Mouse (Mus musculus) lung, postnatal 0 days (tissue): ENCODE data around the gene Trappc4. TPM values are rescaled to one million over a fixed set of nuclear protein-coding genes. Genes with fewer than 3 reads are reported as not detected.
"Not testable (repeated sequence)": the region's sequence is repeated elsewhere in the genome, so short reads cannot be mapped to it uniquely, and the experiment has no call there.

ENCODE experiments used
- ATAC-seq: fragments of 200-750 bp; cut with Nextera tagmentation; 2 replicates; pipeline ENCODE4 v1.8.0; 2017; ENCODE audit warnings: moderate library complexity
- DNase-seq: peaks from one replicate; pipeline ENCODE4 v3.0.0-alpha.2; 2016; ENCODE audit warnings: low spot score
- H3K27ac ChIP-seq: fragments of 300-500 bp; sonication (generic); 2 replicates; pipeline ENCODE4 v1.5.1; 2014; ENCODE audit warnings: antibody characterized with exemption, mild to moderate bottlenecking, low read length, mixed read lengths
- H3K27me3 ChIP-seq: fragments of 300-500 bp; sonication (generic); replicated peaks from 2 replicates; pipeline ENCODE4 v1.6.1; 2014; ENCODE audit warnings: low read length, mixed read lengths; ENCODE audit not compliant: insufficient read depth
- H3K36me3 ChIP-seq: fragments of 300-500 bp; sonication (generic); 2 replicates; pipeline ENCODE4 v1.6.1; 2014; ENCODE audit warnings: low read length, mixed read lengths; ENCODE audit not compliant: insufficient read depth
- H3K4me1 ChIP-seq: fragments of 300-500 bp; sonication (generic); 2 replicates; pipeline ENCODE4 v1.6.1; 2014; ENCODE audit warnings: antibody characterized with exemption, low read depth, low read length, mixed read lengths; ENCODE audit not compliant: insufficient read depth
- H3K4me2 ChIP-seq: fragments of 300-500 bp; sonication (generic); replicated peaks from 2 replicates; pipeline ENCODE4 v1.6.1; 2014; ENCODE audit warnings: low read depth, mild to moderate bottlenecking, low read length, moderate library complexity, mixed read lengths
- H3K4me3 ChIP-seq: fragments of 300-500 bp; sonication (generic); 2 replicates; pipeline ENCODE4 v1.5.1; 2014; ENCODE audit warnings: low read depth, low read length
- H3K9ac ChIP-seq: fragments of 300-500 bp; sonication (generic); replicated peaks from 2 replicates; pipeline ENCODE4 v1.6.1; 2014; ENCODE audit warnings: low read depth, mild to moderate bottlenecking
- H3K9me3 ChIP-seq: fragments of 300-500 bp; sonication (generic); 2 replicates; pipeline ENCODE4 v1.6.1; 2016; ENCODE audit warnings: low read length, mixed read lengths
- CTCF ChIP-seq: IDR thresholded peaks from 2 replicates; pipeline ENCODE4 v1.5.1; 2016; ENCODE audit warnings: antibody characterized with exemption, mild to moderate bottlenecking
- EP300 ChIP-seq: IDR thresholded peaks from 2 replicates; pipeline ENCODE4 v1.6.1; 2016; ENCODE audit warnings: antibody characterized with exemption, mild to moderate bottlenecking, control low read depth
- WGBS: fragments of 180-500 bp; shearing (Covaris S2); extraction: QIAGEN DNeasy Blood & Tissue Kit; methylation state at CpG from one replicate; pipeline ENCODE4 v1.1.7; 2014; 5-methylcytosine and 5-hydroxymethylcytosine counted together
- polyA plus RNA-seq: library from polyadenylated mRNA; unstranded; fragments of >200 nt; fragmentation: Nextera tagmentation; extraction: Ambion mirVana; gene quantifications from 2 replicates; pipeline ENCODE4 v1.2.1, GENCODE M21; 2015

The Trappc4 gene
- polyA plus RNA-seq, 1 experiment from 2014 or later, result 136 TPM

DNA sequence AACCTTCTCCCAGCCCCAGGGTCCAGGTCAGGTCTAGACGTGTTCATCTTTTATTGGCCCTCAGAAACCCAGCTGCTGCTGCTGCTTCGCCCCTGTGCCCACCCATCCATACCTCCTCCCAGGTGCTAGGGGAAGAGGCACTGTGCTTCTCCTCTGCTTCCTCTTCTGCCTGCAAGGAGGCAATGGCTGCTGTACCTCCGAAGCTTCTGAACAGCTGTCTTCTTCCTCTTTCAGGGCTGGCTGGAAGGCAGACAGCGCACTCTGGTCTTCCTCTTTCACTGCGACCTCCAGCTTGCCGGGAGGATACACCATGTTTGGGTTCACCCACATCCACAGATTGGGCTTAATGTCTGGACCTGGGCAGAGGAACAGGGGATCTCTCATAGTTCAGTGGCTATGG lies 28.3 kb upstream of the Trappc4 start:
- Histone ChIP-seq H3K27me3 (no peaks in the 10 kb centered on the region), H3K9me3 (no peaks in the 10 kb centered on the region), H3K36me3 (no peaks in the 10 kb centered on the region), H3K4me2 (no peak overlapping the region), H3K4me3 (no peak overlapping the region), H3K4me1 (no peaks in the 10 kb centered on the region), H3K27ac (no peak overlapping the region), H3K9ac (no peak overlapping the region)
- DNase-seq (peak; percentile 41), ATAC-seq (no peak)
- TF ChIP-seq EP300, result no peak
- TF ChIP-seq CTCF, result no peak
- WGBS, result 73% methylated on average over 5 of the region's 6 CpGs

DNA sequence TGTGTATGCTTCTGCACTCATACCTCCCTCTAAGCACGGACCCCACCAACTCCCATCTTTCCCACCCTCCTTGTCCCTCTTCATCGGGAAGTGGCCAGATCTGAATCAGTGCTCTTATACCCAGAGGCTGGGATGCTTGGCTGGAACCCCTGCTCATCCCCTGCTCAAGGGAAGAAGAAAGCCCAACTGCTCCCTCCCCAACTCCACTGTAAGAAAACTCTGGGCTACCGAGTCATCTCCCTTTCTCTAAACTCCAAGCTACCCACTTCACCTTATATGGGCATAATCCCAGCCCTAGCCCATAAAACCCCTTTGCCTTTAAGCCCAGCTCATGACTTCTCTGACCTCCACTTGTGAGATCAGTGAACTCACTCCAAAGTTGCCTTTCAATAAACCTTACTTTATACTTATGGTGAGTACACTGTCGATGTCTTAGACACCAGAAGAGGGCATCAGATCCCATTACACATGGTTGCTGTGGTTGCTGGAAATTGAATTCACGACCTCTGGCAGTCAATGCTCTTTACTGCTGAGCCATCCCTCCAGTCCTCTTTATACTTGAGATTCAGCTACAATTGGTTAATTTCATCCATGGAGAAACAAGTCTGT lies 25.3 kb upstream of the Trappc4 start:
- Histone ChIP-seq H3K36me3 (no peaks in the 10 kb centered on the region), H3K9me3 (no peaks in the 10 kb centered on the region), H3K27ac (no peak overlapping the region), H3K4me2 (no peak overlapping the region), H3K4me1 (no peaks in the 10 kb centered on the region), H3K9ac (no peak overlapping the region), H3K4me3 (no peak overlapping the region), H3K27me3 (no peaks in the 10 kb centered on the region)
- 37% methylated on average over 5 of the region's 5 CpGs for WGBS
- no peak for ATAC-seq
- TF ChIP-seq CTCF (peak; percentile 10; the same call in 1 of the 2 replicates), EP300 (no peak)
- DNase-seq, result no peak

DNA sequence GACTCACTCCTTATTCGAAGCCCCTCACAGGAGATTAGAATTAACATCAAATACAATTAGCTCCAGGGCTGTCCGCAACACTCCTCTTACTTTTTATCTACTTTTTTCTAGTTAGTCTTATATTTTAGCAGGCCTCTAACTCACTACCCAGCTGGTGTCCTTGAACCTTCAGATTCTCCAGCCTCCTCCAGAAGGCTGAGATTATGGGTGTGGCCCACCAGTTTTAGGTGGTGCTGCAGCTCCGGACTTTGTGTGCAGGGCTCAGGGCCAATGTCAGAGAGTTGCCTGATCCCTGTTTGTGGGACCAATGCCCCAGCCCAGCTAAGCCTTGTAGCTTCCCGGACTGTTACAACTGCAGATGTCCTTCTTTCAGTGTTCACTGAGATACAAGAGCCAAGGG lies 16.2 kb upstream of the Trappc4 start:
- 71% methylated on average over 4 of the region's 4 CpGs for WGBS
- H3K4me2 ChIP-seq, result no peak overlapping the region
- H3K4me3 ChIP-seq, result no peak overlapping the region
- no peak overlapping the region for H3K27ac ChIP-seq
- H3K9ac ChIP-seq, result no peak overlapping the region
- no peaks in the 10 kb centered on the region for H3K9me3 ChIP-seq
- no peaks in the 10 kb centered on the region for H3K36me3 ChIP-seq
- no peak for TF ChIP-seq CTCF
- no peak for TF ChIP-seq EP300
- no peak for ATAC-seq
- no peaks in the 10 kb centered on the region for H3K27me3 ChIP-seq
- DNase-seq, result no peak
- no peaks in the 10 kb centered on the region for H3K4me1 ChIP-seq

DNA sequence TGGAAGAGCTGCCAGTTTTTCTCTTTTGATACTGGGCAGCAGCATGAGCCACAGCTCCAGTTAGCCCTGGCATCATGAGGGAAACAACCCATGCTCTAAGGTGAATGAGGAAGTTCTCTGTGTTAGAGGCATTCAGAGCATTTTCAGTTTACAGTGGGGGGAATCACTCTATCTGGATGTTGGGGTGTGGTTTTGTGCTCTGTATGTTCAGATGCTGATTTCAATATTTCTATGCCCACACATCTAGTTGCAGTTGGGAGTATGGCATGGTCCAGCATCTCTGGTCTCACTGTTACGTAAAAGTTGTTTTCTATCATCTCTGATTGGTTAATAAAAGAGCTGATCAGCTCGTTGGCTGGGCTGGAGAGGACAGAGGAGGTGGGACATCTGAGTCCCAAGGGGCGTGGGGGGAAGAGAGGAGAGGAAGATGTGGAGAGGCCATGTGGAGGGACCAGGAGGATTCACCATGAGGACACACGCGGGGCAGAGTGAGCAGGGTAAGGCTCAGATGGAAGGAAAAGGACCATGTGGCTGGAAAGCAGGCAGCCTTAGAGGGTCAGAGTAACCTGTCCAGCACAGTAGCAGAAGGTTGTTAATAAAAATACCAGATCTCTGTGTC lies 13.0 kb upstream of the Trappc4 start:
- Histone ChIP-seq H3K27ac (no peak overlapping the region), H3K9ac (no peak overlapping the region), H3K4me1 (peaks cover 8% of the 10 kb centered on the region; the same call in 1 of the 2 replicates), H3K36me3 (no peaks in the 10 kb centered on the region), H3K27me3 (no peaks in the 10 kb centered on the region), H3K4me2 (no peak overlapping the region), H3K4me3 (no peak overlapping the region), H3K9me3 (no peaks in the 10 kb centered on the region)
- 61% methylated on average over 5 of the region's 5 CpGs for WGBS
- no peak for TF ChIP-seq CTCF
- no peak for TF ChIP-seq EP300
- DNase-seq (no peak), ATAC-seq (no peak)

DNA sequence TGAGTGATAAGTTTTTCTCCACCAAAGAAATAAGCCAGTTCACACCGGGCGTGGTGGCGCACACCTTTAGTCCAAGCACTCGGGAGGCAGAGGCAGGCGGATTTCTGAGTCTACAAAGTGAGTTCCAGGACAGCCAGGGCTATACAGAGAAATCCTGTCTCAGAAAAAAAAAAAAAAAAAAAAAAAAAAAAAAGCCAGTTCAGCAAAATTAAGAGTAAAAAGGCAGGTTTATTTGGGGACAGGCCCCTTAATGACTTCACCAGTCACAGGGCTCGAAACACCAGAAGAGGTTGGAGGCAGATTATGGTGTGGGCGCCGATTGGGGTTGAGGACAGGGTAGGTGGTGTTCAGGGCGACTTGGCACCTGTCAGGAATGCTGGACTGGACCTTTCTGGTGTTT lies 12.3 kb upstream of the Trappc4 start:
- not testable (repeated sequence) for DNase-seq, H3K27me3 ChIP-seq
- 91% methylated on average over 9 of the region's 9 CpGs for WGBS

DNA sequence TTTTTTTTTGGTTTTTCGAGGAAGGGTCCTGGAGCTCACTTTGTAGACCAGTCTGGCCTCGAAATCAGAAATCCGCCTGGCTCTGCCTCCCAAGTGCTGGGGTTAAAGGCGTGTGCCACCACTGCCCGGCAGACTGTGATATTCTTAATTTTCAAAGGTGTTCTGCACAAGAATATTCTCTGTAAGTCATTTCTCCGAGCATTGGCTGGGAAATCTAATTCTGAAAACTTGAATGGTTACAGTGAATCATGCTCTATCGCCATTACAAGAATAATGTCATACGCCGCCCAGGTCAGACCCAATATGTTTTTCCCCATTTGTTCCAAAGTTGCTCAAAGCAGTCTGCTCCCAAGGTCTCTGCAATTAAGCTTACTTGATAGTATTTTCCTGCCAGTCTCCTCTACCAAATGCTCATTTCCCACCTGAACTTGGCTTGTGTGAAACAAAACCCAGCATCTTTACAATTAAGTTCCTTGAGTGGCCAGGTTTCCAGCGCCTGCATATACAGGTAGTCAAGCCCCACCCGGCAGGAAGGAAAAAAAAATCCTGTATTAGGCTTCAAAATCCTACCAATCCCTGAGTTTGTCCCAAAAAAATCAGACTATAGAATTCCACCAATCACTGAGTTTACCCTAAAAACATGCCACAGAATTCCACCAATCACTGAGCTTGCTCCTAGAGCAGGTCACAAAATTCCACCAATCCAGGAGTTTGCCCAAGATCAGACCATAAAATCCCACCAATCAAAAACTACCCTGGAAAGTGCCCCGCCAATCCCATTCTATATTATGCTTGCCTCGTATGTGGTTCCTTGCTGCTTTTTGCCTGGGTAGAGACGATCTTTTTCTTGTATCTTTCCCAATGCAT lies 11.4 kb upstream of the Trappc4 start, which contains the start of gene Ccdc84:
Gene Ccdc84 (minus strand): TSS at position 51 of the 867 bp plus-strand sequence.
- Histone ChIP-seq H3K27ac (peak within 1 kb of the TSS; percentile 78), H3K4me1 (peaks cover 8% of the 10 kb centered on the region; the same call in 1 of the 2 replicates), H3K27me3 (no peaks in the 10 kb centered on the region), H3K4me2 (peak within 1 kb of the TSS; percentile 87), H3K9me3 (no peaks in the 10 kb centered on the region), H3K4me3 (peak within 1 kb of the TSS; percentile 77), H3K36me3 (no peaks in the 10 kb centered on the region; the same call in 1 of the 2 replicates), H3K9ac (peak within 1 kb of the TSS; percentile 53)
- WGBS, result 75% methylated on average over 14 of the region's 14 CpGs
- DNase-seq (no peak), ATAC-seq (no peak)
- TF ChIP-seq CTCF (no peak), EP300 (no peak)

More for the DNA sequence above, 12.3 kb upstream of the Trappc4 start:
- H3K4me3 ChIP-seq, H3K27ac ChIP-seq, ATAC-seq, H3K9ac ChIP-seq, H3K36me3 ChIP-seq, H3K9me3 ChIP-seq, H3K4me1 ChIP-seq, H3K4me2 ChIP-seq: not testable (repeated sequence)
